Mouse (Mus musculus): Measurements from ENCODE around the gene Tanc1. TPM values are rescaled to one million over a fixed set of nuclear protein-coding genes. Genes with fewer than 3 reads are reported as not detected.

Tanc1 gene
- polyA plus RNA-seq, 1 experiment, result 1.00 TPM

DNA sequence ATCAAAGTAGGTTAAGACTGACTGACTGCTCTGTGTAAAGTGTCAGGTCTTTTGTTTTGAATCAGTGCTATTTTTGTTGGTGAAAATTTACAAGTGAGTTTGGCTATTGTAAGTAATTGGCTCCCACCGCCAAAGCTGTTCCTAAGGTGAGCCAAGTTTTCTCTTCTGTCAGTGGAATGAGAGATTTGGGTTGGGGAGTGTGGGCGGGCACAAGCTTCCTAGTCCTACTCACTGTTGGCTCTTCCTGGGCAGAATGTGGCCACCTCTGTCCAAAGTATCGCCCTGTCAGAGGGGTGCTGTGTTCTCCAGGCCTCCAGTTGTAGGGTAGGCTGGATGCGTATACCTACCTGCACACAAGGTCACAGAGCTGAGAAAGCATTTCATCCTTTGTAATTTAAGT, 213.5 kb downstream of the Tanc1 start:
- no peak overlapping the region for H3K4me3 ChIP-seq (replicated peaks)
- peaks cover 40% of the 10 kb centered on the region for H3K4me1 ChIP-seq
- H3K9me3 ChIP-seq, result no peaks in the 10 kb centered on the region
- no peak for TF ChIP-seq GATA1 (IDR thresholded peaks at IDR 0.05; ENCODE audit: borderline replicate concordance, low read length)
- TF ChIP-seq FLI1 (IDR thresholded peaks at IDR 0.05; ENCODE audit: low read length), result no peak
- peaks cover 15% of the 10 kb centered on the region for H3K36me3 ChIP-seq (replicated peaks; ENCODE audit: low read length)
- H3K27me3 ChIP-seq (replicated peaks), result no peaks in the 10 kb centered on the region

DNA sequence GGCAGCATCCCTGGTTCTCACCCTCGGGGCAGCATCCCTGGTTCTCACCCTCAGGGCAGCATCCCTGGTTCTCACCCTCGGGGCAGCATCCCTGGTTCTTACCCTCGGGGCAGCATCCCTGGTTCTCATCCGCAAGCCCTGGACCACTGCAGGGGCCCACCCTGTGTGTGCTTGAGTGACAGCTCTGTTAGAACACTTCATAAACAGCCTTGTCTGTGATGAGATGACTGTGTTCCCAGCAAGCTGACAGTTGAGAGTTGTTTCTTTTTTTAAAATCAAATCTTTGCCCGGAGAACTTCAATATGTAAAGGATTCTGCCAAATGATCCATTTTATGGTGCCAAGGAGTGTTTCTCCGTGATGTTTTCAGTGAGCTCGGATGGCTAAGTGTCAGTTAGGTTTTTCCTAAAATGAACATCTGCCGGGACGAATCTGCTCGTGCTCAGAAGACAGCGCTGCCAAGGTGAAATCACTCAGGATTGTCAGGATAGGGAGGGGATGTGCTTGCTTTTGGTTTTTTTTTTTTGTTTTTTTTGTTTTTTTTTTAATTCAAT, 216.3 kb downstream of the Tanc1 start:
- H3K9me3 ChIP-seq, result no peaks in the 10 kb centered on the region
- H3K4me1 ChIP-seq, result peaks cover 44% of the 10 kb centered on the region
- H3K4me3 ChIP-seq (replicated peaks), result no peak overlapping the region
- peaks cover 5% of the 10 kb centered on the region for H3K27me3 ChIP-seq (replicated peaks)
- TF ChIP-seq GATA1 (IDR thresholded peaks at IDR 0.05; ENCODE audit: borderline replicate concordance, low read length), result no peak
- no peak for TF ChIP-seq FLI1 (IDR thresholded peaks at IDR 0.05; ENCODE audit: low read length)
- H3K36me3 ChIP-seq (replicated peaks; ENCODE audit: low read length), result peaks cover 6% of the 10 kb centered on the region

DNA sequence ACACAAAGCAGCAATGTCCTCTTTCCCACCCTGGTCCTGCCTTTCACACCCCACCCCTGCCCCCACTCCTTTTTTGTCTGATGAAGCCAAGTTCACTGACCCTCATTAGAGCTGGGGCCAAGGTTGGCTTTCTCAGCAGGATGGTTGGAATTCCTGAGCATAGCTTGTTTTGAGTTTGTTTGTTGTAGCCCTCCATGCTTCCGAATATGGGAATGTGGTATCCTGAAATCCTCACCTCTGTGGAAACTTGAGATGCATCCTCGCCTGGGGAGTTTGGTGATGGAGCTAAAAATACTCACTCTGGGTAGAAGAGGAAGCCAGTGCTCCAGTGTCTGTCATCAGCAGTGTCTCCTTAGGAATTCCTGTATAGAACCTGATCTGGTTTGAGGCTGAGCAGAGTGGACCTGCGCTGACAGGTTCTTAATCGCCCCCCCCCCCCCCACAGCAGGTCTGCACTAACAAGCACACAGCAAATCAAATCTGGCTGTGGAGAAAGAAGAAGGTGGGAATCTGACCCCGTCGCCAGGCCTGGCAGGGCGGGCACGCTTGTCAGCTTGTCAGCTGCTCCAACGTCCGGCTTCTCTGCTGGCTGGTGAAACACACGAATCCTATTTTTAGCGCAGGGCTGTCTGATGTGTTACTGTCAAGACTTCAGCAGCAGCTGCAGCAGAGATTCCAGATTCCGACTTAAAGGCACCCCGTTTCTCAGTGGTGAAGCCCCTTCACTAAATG, 217.1 kb downstream of the Tanc1 start:
- no peaks in the 10 kb centered on the region for H3K9me3 ChIP-seq
- peaks cover 14% of the 10 kb centered on the region for H3K36me3 ChIP-seq (replicated peaks; ENCODE audit: low read length)
- peaks cover 38% of the 10 kb centered on the region for H3K4me1 ChIP-seq
- no peak overlapping the region for H3K4me3 ChIP-seq (replicated peaks)
- TF ChIP-seq FLI1 (IDR thresholded peaks at IDR 0.05; ENCODE audit: low read length) (no peak), GATA1 (IDR thresholded peaks at IDR 0.05; ENCODE audit: borderline replicate concordance, low read length) (no peak)
- H3K27me3 ChIP-seq (replicated peaks), result peaks cover 5% of the 10 kb centered on the region

DNA sequence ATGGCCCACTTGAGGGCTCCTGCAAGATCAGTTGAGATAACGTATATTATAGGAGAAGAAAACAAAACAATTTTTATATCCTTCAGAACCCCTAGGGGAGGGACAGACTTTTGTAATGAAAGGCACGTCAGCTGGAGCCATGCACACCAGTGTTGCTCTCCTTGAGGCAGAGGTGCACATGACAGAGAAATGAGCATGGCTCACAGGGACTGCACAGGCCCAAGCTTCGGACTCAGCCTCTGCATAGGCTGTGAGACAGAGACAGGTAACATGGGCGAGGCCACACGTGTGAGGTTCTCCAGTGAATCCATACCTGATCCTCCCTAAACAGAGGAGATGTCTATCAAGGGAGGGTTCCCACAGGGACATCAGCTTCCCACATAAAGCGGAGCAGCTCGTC, 217.9 kb downstream of the Tanc1 start:
- Histone ChIP-seq H3K4me1 (peaks cover 31% of the 10 kb centered on the region), H3K4me3 (replicated peaks) (no peak overlapping the region), H3K27me3 (replicated peaks) (peaks cover 5% of the 10 kb centered on the region), H3K9me3 (no peaks in the 10 kb centered on the region), H3K36me3 (replicated peaks; ENCODE audit: low read length) (peaks cover 16% of the 10 kb centered on the region)
- TF ChIP-seq GATA1 (IDR thresholded peaks at IDR 0.05; ENCODE audit: borderline replicate concordance, low read length) (no peak), FLI1 (IDR thresholded peaks at IDR 0.05; ENCODE audit: low read length) (no peak)

DNA sequence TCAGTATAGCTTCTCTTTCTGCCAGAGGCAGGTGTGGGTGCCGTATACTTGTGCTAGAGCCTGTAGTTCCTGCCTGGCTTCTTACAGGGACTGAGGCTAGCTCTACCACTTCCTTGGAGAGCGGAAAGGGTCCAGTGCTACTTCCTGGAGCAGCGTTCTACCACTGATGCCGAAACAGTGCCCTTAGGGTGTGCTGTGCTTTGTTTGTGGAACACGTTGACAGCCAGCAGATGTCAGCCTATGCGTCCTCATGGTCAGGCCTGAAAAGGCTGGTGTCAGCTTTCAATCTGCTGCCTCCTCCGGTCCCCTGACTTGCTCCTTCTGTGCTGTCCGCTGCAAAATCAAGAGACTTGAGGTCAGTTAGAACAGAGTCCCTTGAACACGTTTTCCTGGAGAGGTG, 218.3 kb downstream of the Tanc1 start:
- Histone ChIP-seq H3K4me1 (peaks cover 31% of the 10 kb centered on the region), H3K4me3 (replicated peaks) (no peak overlapping the region), H3K27me3 (replicated peaks) (peaks cover 5% of the 10 kb centered on the region), H3K9me3 (no peaks in the 10 kb centered on the region), H3K36me3 (replicated peaks; ENCODE audit: low read length) (peaks cover 20% of the 10 kb centered on the region)
- TF ChIP-seq GATA1 (IDR thresholded peaks at IDR 0.05; ENCODE audit: borderline replicate concordance, low read length) (no peak), FLI1 (IDR thresholded peaks at IDR 0.05; ENCODE audit: low read length) (no peak)

DNA sequence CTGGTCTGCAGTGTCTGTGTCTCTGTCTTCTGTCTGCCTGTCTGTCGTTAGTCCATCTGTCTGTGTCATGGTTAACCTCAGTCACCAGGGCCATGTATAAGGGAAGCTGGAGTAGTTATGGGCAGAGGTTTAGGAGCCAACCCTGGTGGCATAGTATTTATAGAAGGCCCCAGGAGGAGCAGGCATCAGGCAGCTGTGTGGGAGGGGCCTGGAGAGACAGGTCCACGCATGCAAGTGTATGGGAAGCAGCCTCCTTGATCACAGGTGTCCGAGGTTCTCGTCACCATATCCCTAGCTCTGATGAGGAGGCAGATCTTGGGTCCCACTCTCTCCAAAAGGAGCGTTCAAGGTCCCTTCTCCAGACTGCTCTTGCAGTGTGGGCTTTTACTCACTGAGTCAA, 219.1 kb downstream of the Tanc1 start:
- Histone ChIP-seq H3K4me3 (replicated peaks) (no peak overlapping the region), H3K9me3 (no peaks in the 10 kb centered on the region), H3K27me3 (replicated peaks) (peaks cover 7% of the 10 kb centered on the region), H3K36me3 (replicated peaks; ENCODE audit: low read length) (peaks cover 27% of the 10 kb centered on the region), H3K4me1 (peaks cover 28% of the 10 kb centered on the region)
- TF ChIP-seq GATA1 (IDR thresholded peaks at IDR 0.05; ENCODE audit: borderline replicate concordance, low read length) (no peak), FLI1 (IDR thresholded peaks at IDR 0.05; ENCODE audit: low read length) (no peak)

DNA sequence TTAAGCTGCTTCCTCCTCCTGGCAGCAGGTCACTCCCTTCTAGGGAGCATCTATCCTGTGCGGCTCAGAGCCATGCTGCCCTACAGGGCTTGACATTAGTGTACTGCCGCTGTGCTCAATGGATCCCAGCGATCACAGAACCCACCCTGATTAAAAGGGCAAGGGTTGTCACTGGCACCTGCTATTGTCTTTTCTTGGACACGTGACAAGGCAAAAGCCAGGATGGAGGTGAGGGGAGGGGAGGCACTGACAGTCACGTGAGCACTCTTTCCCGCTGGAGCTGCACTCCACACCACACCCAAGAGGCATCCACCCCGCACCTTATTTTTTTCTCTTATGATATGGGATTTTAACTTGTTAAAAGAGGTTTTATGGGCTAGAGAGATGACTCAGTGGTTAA, 220.0 kb downstream of the Tanc1 start:
- H3K4me3 ChIP-seq (replicated peaks), result no peak overlapping the region
- peaks cover 35% of the 10 kb centered on the region for H3K36me3 ChIP-seq (replicated peaks; ENCODE audit: low read length)
- TF ChIP-seq FLI1 (IDR thresholded peaks at IDR 0.05; ENCODE audit: low read length) (no peak), GATA1 (IDR thresholded peaks at IDR 0.05; ENCODE audit: borderline replicate concordance, low read length) (no peak)
- H3K4me1 ChIP-seq, result peaks cover 23% of the 10 kb centered on the region
- H3K27me3 ChIP-seq (replicated peaks), result peaks cover 7% of the 10 kb centered on the region
- peaks cover 4% of the 10 kb centered on the region; the same call in 1 of the 2 replicates for H3K9me3 ChIP-seq

DNA sequence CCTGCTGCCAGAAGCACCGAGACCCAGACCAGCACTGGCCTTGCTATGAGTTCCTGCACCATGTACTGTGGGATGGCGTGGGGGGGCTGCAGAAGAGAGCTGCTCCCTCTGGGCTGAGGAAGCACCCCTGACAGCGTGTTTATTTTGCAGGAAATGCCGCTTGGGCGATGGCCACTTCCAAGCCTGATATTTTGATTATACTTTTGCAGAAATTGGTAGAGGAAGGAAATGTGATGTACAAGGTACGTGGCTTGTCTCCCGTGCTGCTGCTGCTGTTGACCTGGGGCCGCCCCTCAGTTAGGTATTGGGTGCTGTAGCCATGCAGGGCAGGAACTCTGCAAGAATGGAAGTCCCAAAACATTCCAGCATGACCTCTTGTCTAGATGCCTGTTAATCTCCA, 227.0 kb downstream of the Tanc1 start:
- peaks cover 15% of the 10 kb centered on the region for H3K9me3 ChIP-seq
- no peak for TF ChIP-seq FLI1 (IDR thresholded peaks at IDR 0.05; ENCODE audit: low read length)
- no peak for TF ChIP-seq GATA1 (IDR thresholded peaks at IDR 0.05; ENCODE audit: borderline replicate concordance, low read length)
- peaks cover 8% of the 10 kb centered on the region for H3K4me1 ChIP-seq
- H3K27me3 ChIP-seq (replicated peaks), result peaks cover 4% of the 10 kb centered on the region
- H3K4me3 ChIP-seq (replicated peaks), result no peak overlapping the region
- H3K36me3 ChIP-seq (replicated peaks; ENCODE audit: low read length), result peaks cover 85% of the 10 kb centered on the region

DNA sequence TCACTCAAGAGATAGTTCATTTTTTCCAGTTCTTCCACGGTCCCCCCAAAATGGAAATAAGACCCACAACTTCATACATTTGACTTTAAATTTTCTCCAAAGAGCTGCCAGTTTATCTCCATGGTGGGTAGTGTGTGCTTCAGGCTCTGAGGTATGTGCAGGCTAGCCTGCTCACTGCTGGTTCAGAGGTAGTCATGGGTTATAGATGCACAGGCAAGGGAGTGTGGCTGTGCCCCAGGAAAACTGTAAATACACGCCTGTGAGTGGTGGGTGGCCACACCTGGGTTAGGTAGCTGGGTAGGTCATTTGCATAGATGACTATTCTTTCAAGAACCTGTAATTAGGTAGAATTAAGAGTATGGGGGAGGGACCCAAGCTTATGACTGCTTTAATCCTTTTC, 227.9 kb downstream of the Tanc1 start:
- Histone ChIP-seq H3K27me3 (replicated peaks) (peaks cover 4% of the 10 kb centered on the region), H3K36me3 (replicated peaks; ENCODE audit: low read length) (peaks cover 78% of the 10 kb centered on the region), H3K4me1 (peaks cover 8% of the 10 kb centered on the region), H3K9me3 (peaks cover 15% of the 10 kb centered on the region), H3K4me3 (replicated peaks) (no peak overlapping the region)
- TF ChIP-seq GATA1 (IDR thresholded peaks at IDR 0.05; ENCODE audit: borderline replicate concordance, low read length), result no peak
- no peak for TF ChIP-seq FLI1 (IDR thresholded peaks at IDR 0.05; ENCODE audit: low read length)

DNA sequence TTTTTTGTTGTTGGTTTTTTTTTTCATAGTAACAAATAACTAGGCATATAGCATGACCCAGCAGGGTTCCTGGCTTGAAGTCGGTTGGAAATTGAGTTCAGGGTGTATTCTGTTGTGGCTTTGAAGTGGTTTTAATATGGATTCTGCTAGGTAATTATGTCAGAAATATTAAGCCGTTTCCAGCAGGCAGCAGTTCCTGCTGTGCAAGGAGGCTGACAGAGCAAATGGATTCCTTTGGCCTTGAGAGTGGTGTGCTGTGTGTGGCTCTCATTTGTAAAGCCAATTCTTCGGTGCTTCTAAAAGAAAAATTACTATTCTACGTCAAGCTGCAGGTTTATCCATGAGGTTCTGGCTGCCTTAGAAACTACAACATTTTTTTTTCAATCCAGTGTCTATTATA, 228.3 kb downstream of the Tanc1 start:
- Histone ChIP-seq H3K9me3 (peaks cover 15% of the 10 kb centered on the region), H3K4me1 (peaks cover 8% of the 10 kb centered on the region), H3K36me3 (replicated peaks; ENCODE audit: low read length) (peaks cover 74% of the 10 kb centered on the region), H3K27me3 (replicated peaks) (peaks cover 4% of the 10 kb centered on the region), H3K4me3 (replicated peaks) (no peak overlapping the region)
- TF ChIP-seq GATA1 (IDR thresholded peaks at IDR 0.05; ENCODE audit: borderline replicate concordance, low read length), result no peak
- no peak for TF ChIP-seq FLI1 (IDR thresholded peaks at IDR 0.05; ENCODE audit: low read length)
